Mouse (Mus musculus) bone marrow, adult 2 months (tissue): ENCODE measurements around the gene Fam129b.

Source experiments
- CTCF ChIP-seq: fragments of 200-500 bp; IDR thresholded peaks from 2 replicates; pipeline ENCODE4 v1.5.1; 2011; ENCODE audit warnings: low read length, control low read depth; ENCODE audit not compliant: control insufficient read depth, insufficient read depth
- POLR2A ChIP-seq: fragments of 200-500 bp; IDR thresholded peaks from 2 replicates; pipeline ENCODE4 v1.6.1; 2011; ENCODE audit warnings: low read depth, mild to moderate bottlenecking, control low read depth, low read length, borderline replicate concordance; ENCODE audit not compliant: control insufficient read depth

- TF ChIP-seq POLR2A (no peak), CTCF (no peak)
These were observed 46.0 kb downstream of the Fam129b start for GRCm38 (mm10) chr2:32921801-32922380.
